Mouse (Mus musculus) lung, adult 18-20 months (tissue): ENCODE results near the gene Ube2r2.

Experiments
- DNase-seq, 2 experiments: peaks; one replicate each; pipeline ENCODE4 v3.0.0; 2022; ENCODE audit warnings: mixed read lengths in 2 of 2

Ube2r2 gene

GRCm38 (mm10) chr4:41189809-41190208, 54.3 kb downstream of the Ube2r2 start:
- no peak for DNase-seq

DNA sequence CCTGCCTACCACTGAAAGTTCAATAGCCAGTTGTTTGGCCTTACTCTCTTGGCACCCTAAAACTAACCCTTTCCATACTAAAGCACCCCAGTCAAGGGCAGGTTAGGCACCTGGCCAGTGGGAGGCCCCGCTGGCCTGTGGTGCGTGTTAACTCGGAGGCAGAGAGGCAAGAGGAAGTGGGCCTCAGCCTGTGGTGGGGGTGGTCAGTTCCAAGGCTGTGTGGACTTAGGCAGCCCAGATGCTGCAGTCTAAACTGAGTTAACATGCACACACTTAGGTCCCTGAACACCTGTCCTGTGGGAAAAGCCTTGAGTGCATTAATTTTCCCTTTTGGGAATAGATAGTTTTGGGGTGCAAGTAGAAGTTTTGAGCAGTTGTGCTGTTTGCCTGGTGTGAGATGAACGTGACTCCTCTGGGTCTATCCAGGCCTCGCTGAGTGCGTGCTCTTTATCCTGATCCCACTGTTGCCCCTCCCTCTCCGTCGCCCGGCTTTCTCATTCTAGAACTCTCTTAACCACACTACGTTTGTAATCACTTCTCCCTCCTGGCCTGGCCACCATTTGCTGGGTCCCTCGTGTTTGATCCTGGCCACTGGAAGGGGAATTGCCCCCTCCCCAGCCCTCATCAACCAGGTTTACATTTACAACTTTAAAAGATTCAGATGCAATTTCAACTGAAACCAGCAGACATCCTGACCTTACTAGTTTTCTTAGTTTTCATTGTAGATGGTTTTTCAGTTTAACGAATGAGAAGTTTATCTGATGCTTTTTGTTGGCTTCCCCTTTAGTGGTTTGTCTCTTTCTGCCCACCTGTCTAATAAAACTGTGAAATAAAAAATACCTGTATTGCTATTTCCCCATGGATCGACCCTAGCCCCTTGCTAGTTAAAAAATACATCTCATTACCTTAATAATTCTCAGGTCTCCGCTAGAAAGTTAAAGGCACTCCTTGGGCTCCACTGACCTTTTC, 57.3 kb downstream of the Ube2r2 start:
- DNase-seq = no peak

- no peak for DNase-seq
Observed at GRCm38 (mm10) chr4:41195328-41195727, 59.8 kb downstream of the Ube2r2 start.

- no peak for DNase-seq
Observed at GRCm38 (mm10) chr4:41196861-41197610, 61.5 kb downstream of the Ube2r2 start.

DNA sequence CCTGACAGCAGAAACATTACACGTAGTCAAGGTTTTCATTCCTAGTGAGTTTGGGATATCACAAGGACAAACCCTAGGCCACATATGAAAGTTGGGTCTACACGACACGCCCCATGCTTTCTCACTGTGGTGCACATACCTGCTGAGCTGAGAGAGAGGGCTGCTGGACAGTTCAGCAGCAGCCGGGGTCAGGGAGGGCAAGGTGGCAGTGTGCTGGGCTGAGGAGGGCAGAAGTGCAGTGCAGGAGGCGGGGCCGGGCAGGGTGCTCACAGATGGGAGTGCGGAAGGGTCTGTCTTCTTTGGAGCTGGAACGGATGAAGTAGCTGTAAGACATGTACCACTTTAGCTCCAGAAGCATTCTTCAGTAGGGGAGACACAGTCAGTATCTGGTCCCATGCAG, 66.6 kb downstream of the Ube2r2 start:
- DNase-seq = no peak

- no peak for DNase-seq
Observed at GRCm38 (mm10) chr4:41205751-41206150, 70.2 kb downstream of the Ube2r2 start.

GRCm38 (mm10) chr4:41208050-41208449, 72.5 kb downstream of the Ube2r2 start:
- no peak for DNase-seq

GRCm38 (mm10) chr4:41225412-41225811, 89.9 kb downstream of the Ube2r2 start:
- DNase-seq = no peak

DNA sequence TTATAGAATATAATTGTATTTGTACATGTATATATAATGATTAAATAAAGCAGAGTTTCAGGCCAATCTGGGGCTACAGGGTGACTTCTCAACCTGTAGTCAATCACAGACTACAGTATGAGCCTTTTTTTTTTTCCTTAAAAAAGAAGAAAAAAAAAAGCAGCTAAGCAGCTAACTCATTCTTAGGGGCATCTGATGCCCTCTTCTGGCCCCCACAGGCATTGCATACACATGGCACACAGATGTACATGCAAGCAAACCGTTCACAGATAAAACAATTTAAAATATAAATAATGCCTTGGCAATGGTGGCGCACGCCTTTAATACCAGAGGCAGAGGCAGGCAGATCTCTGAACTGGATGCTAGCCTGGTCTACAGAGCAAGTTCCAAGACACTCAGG, 90.8 kb downstream of the Ube2r2 start:
- DNase-seq = peak; percentile 7 to 15

DNA sequence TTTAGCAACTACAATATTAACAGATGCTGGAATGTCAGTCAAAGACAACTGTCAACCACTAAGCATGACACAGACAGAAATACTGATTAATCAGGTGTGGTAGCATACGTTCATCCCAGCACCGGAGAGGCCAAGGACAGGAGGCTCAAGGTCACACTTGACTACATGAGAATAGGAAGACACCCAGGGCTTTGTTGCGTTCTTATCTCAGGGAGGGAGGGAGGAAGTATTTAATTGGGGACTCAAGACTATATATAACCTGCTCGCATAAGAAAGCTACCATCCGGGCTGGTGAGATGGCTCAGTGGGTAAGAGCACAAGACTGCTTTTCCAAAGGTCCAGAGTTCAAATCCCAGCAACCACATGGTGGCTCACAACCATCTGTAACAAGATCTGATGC, 100.1 kb downstream of the Ube2r2 start:
- DNase-seq = no peak

DNA sequence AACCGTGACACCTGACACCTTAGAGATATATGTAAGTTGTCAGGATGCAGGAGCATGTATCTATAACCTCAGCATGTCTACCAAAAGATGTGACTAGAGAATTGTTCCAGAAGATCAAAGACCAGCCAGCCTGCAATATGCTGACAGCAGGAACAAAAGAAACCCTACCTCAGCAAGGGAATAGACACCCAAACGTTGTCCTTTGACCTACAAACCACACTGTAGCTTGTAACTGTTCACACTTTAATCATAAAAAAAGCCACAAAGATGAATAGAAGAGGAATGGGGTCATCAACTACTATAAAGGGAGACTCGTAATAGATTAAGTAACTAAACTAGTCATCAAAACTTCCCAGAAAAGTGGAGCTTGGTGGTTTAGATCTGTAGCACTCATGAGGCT, 105.4 kb downstream of the Ube2r2 start:
- DNase-seq = no peak
